Mouse (Mus musculus) gastrocnemius, postnatal 10 days (tissue): ENCODE measurements around the gene Fmo4. TPM values are rescaled to one million over a fixed set of nuclear protein-coding genes. Genes with fewer than 3 reads are reported as not detected.
A peak's percentile ranks its signal among the peaks of the same experiment; 100 is the strongest.

Experiments used
- DNase-seq: peaks from one replicate; pipeline ENCODE4 v3.0.0; 2021; ENCODE audit warnings: mixed read lengths
- long read RNA-seq, 2 experiments: library from polyadenylated mRNA; stranded (forward); transcript quantifications; one replicate each; pipeline ENCODE4 v2.0.0; 2021
- total RNA-seq, 2 experiments: library from RNA; stranded (reverse); gene quantifications; 2 replicates each; pipeline ENCODE4 v1.2.3; 2021

Gene Fmo4
- under 1 TPM in 1 of 2 experiments, not detected in 1; 0.14 TPM for total RNA-seq
- long read RNA-seq, experiment 1, result 0 reads
- long read RNA-seq, experiment 2, partial matches to known transcripts, result 0 of 1 reads
- long read RNA-seq, experiment 2, other reads (novel, unspliced or antisense), result 1 of 1 reads

- peak; percentile 42 for DNase-seq
Measured at GRCm38 (mm10) chr1:162813836-162814156, at the start of gene Fmo4. TSS of gene Fmo4 (minus strand) at chr1:162813972.

GRCm38 (mm10) chr1:162862328-162862727 lies 48.6 kb upstream of the Fmo4 start:
- DNase-seq, result no peak

GRCm38 (mm10) chr1:162859996-162860605 lies 46.3 kb upstream of the Fmo4 start:
- peak; percentile 15 for DNase-seq

GRCm38 (mm10) chr1:162859545-162859976 lies 45.8 kb upstream of the Fmo4 start:
- peak; percentile 14 for DNase-seq

- DNase-seq, result peak; percentile 17
Measured at GRCm38 (mm10) chr1:162858748-162859130, 45.0 kb upstream of the Fmo4 start.

- no peak for DNase-seq
Measured at GRCm38 (mm10) chr1:162857766-162858747, 44.3 kb upstream of the Fmo4 start.

- no peak for DNase-seq
Measured at GRCm38 (mm10) chr1:162853812-162854482, 40.2 kb upstream of the Fmo4 start.

- no peak for DNase-seq
Measured at GRCm38 (mm10) chr1:162847554-162847953, 33.8 kb upstream of the Fmo4 start.

GRCm38 (mm10) chr1:162840211-162840610 lies 26.4 kb upstream of the Fmo4 start:
- DNase-seq, result no peak

- no peak for DNase-seq
Measured at GRCm38 (mm10) chr1:162838976-162839375, 25.2 kb upstream of the Fmo4 start.

- no peak for DNase-seq
Measured at GRCm38 (mm10) chr1:162834342-162834741, 20.6 kb upstream of the Fmo4 start.

GRCm38 (mm10) chr1:162832574-162832953 lies 18.8 kb upstream of the Fmo4 start:
- DNase-seq, result no peak

GRCm38 (mm10) chr1:162831838-162832573 lies 18.2 kb upstream of the Fmo4 start:
- no peak for DNase-seq

GRCm38 (mm10) chr1:162819280-162819679 lies 5.5 kb upstream of the Fmo4 start:
- DNase-seq, result no peak

- no peak for DNase-seq
Measured at GRCm38 (mm10) chr1:162815381-162816127, 1.8 kb upstream of the Fmo4 start.

- no peak for DNase-seq
Measured at GRCm38 (mm10) chr1:162814932-162815331, 1.2 kb upstream of the Fmo4 start.

- no peak for DNase-seq
Measured at GRCm38 (mm10) chr1:162813143-162813835, 483 bp downstream of the Fmo4 start.

GRCm38 (mm10) chr1:162808541-162808940 lies 5.2 kb downstream of the Fmo4 start:
- DNase-seq, result no peak

- no peak for DNase-seq
Measured at GRCm38 (mm10) chr1:162807441-162807840, 6.3 kb downstream of the Fmo4 start.

- no peak for DNase-seq
Measured at GRCm38 (mm10) chr1:162805011-162805410, 8.8 kb downstream of the Fmo4 start.

- no peak for DNase-seq
Measured at GRCm38 (mm10) chr1:162796441-162796840, 17.3 kb downstream of the Fmo4 start.
